Mouse (Mus musculus): ENCODE measurements around the gene Trpt1. TPM values are rescaled to one million over a fixed set of nuclear protein-coding genes. Genes with fewer than 3 reads are reported as not detected.

The Trpt1 gene
- total RNA-seq, 2 experiments from 2014 or later: 1.9 to 3.4 TPM

GRCm38 (mm10) chr19:7029531-7029930 lies 33.6 kb downstream of the Trpt1 start:
- ATAC-seq (replicated peaks; ENCODE audit: low FRiP score, low TSS enrichment, poor library complexity, severe bottlenecking): no peak

- ATAC-seq (replicated peaks; ENCODE audit: low FRiP score, low TSS enrichment, poor library complexity, severe bottlenecking): no peak
Observed at GRCm38 (mm10) chr19:7034006-7034405, 38.1 kb downstream of the Trpt1 start.

GRCm38 (mm10) chr19:7039088-7039720 lies 43.3 kb downstream of the Trpt1 start:
- 0 out of 2 replicates have a peak, but pooled peaks have one; percentile 9 for ATAC-seq (replicated peaks; ENCODE audit: low FRiP score, low TSS enrichment, poor library complexity, severe bottlenecking)

GRCm38 (mm10) chr19:7039841-7040636 lies 44.1 kb downstream of the Trpt1 start, which contains the start of gene Stip1:
Gene Stip1, minus strand, starts transcription at chr19:7039967.
- ATAC-seq (replicated peaks; ENCODE audit: low FRiP score, low TSS enrichment, poor library complexity, severe bottlenecking): peak; percentile 95

GRCm38 (mm10) chr19:7040637-7041130 lies 44.8 kb downstream of the Trpt1 start:
- 0 out of 2 replicates have a peak, but pooled peaks have one; percentile 14 for ATAC-seq (replicated peaks; ENCODE audit: low FRiP score, low TSS enrichment, poor library complexity, severe bottlenecking)

- no peak for ATAC-seq (replicated peaks; ENCODE audit: low FRiP score, low TSS enrichment, poor library complexity, severe bottlenecking)
Observed at GRCm38 (mm10) chr19:7041171-7041570, 45.2 kb downstream of the Trpt1 start.

GRCm38 (mm10) chr19:7044279-7044678 lies 48.3 kb downstream of the Trpt1 start:
- no peak for ATAC-seq (replicated peaks; ENCODE audit: low FRiP score, low TSS enrichment, poor library complexity, severe bottlenecking)

GRCm38 (mm10) chr19:7044706-7045105 lies 48.8 kb downstream of the Trpt1 start:
- ATAC-seq (replicated peaks; ENCODE audit: low FRiP score, low TSS enrichment, poor library complexity, severe bottlenecking): no peak

Other genes with a start within 250 kb of the Trpt1 start
- 7.3 and 9.4 TPM in 2 replicates for gene Rps6ka4, start 155.5 kb upstream of the Trpt1 start, total RNA-seq (2014; fragmentation: Nextera tagmentation)
- 5.4 and 10.2 TPM in 2 replicates for gene Rps6ka4, start 155.5 kb upstream of the Trpt1 start, total RNA-seq (2017)
- gene Ccdc88b, start 137.9 kb upstream of the Trpt1 start, total RNA-seq (2014; fragmentation: Nextera tagmentation): 10.1 and 17.8 TPM in 2 replicates
- gene Ccdc88b, start 137.9 kb upstream of the Trpt1 start, total RNA-seq (2017): 14.9 and 17.8 TPM in 2 replicates
- gene Trmt112, start 86.4 kb upstream of the Trpt1 start, total RNA-seq (2014; fragmentation: Nextera tagmentation): 185 and 221 TPM in 2 replicates
- 235 and 364 TPM in 2 replicates for gene Trmt112, start 86.4 kb upstream of the Trpt1 start, total RNA-seq (2017)
- gene Prdx5, start 86.0 kb upstream of the Trpt1 start, total RNA-seq (2014; fragmentation: Nextera tagmentation): 76.5 and 87.1 TPM in 2 replicates
- gene Prdx5, start 86.0 kb upstream of the Trpt1 start, total RNA-seq (2017): 101 and 126 TPM in 2 replicates
- gene Esrra, start 74.3 kb upstream of the Trpt1 start, total RNA-seq (2014; fragmentation: Nextera tagmentation): 14.1 and 18.9 TPM in 2 replicates
- gene Esrra, start 74.3 kb upstream of the Trpt1 start, total RNA-seq (2017): 10.8 and 18.4 TPM in 2 replicates
- not detected in 2 replicates for gene Catsperz, start 70.8 kb upstream of the Trpt1 start, total RNA-seq (2014; fragmentation: Nextera tagmentation)
- not detected in 2 replicates for gene Catsperz, start 70.8 kb upstream of the Trpt1 start, total RNA-seq (2017)
- not detected in 2 replicates for gene Kcnk4, start 61.6 kb upstream of the Trpt1 start, total RNA-seq (2014; fragmentation: Nextera tagmentation)
- gene Kcnk4, start 61.6 kb upstream of the Trpt1 start, total RNA-seq (2017): not detected in 2 replicates
- gene Bad, start 54.3 kb upstream of the Trpt1 start, total RNA-seq (2014; fragmentation: Nextera tagmentation): 17.5 and 20.6 TPM in 2 replicates
- 29.0 and 39.2 TPM in 2 replicates for gene Bad, start 54.3 kb upstream of the Trpt1 start, total RNA-seq (2017)
- 8.0 and 16.1 TPM in 2 replicates for gene Gpr137, start 53.7 kb upstream of the Trpt1 start, total RNA-seq (2014; fragmentation: Nextera tagmentation)
- gene Gpr137, start 53.7 kb upstream of the Trpt1 start, total RNA-seq (2017): 7.0 and 15.7 TPM in 2 replicates
- gene Ppp1r14b, start 21.2 kb upstream of the Trpt1 start, total RNA-seq (2014; fragmentation: Nextera tagmentation): 316 and 412 TPM in 2 replicates
- 174 and 192 TPM in 2 replicates for gene Ppp1r14b, start 21.2 kb upstream of the Trpt1 start, total RNA-seq (2017)
- gene Plcb3, start 19.7 kb upstream of the Trpt1 start, total RNA-seq (2014; fragmentation: Nextera tagmentation): 12.1 and 18.6 TPM in 2 replicates
- gene Plcb3, start 19.7 kb upstream of the Trpt1 start, total RNA-seq (2017): 4.3 and 4.8 TPM in 2 replicates
- 63.5 and 120 TPM in 2 replicates for gene Fkbp2, start 15.6 kb upstream of the Trpt1 start, total RNA-seq (2014; fragmentation: Nextera tagmentation)
- 72.8 and 85.4 TPM in 2 replicates for gene Fkbp2, start 15.6 kb upstream of the Trpt1 start, total RNA-seq (2017)
- gene Vegfb, start 8.5 kb upstream of the Trpt1 start, total RNA-seq (2014; fragmentation: Nextera tagmentation): 56.3 and 71.4 TPM in 2 replicates
- 13.2 and 16.9 TPM in 2 replicates for gene Vegfb, start 8.5 kb upstream of the Trpt1 start, total RNA-seq (2017)
- 15.0 and 17.0 TPM in 2 replicates for gene Dnajc4, start 3.6 kb upstream of the Trpt1 start, total RNA-seq (2014; fragmentation: Nextera tagmentation)
- gene Dnajc4, start 3.6 kb upstream of the Trpt1 start, total RNA-seq (2017): 8.5 and 11.5 TPM in 2 replicates
- gene Nudt22, start within 50 bp of the Trpt1 start, total RNA-seq (2014; fragmentation: Nextera tagmentation): 11.1 TPM in 2 replicates
- 5.4 and 6.5 TPM in 2 replicates for gene Nudt22, start within 50 bp of the Trpt1 start, total RNA-seq (2017)
- 151 and 153 TPM in 2 replicates for gene Fermt3, start 23.3 kb downstream of the Trpt1 start, total RNA-seq (2014; fragmentation: Nextera tagmentation)
- gene Fermt3, start 23.3 kb downstream of the Trpt1 start, total RNA-seq (2017): 220 and 247 TPM in 2 replicates
- gene Stip1, start 43.8 kb downstream of the Trpt1 start, total RNA-seq (2014; fragmentation: Nextera tagmentation): 183 and 212 TPM in 2 replicates
- 309 and 310 TPM in 2 replicates for gene Stip1, start 43.8 kb downstream of the Trpt1 start, total RNA-seq (2017)
- gene Macrod1, start 60.7 kb downstream of the Trpt1 start, total RNA-seq (2014; fragmentation: Nextera tagmentation): 19.1 and 25.9 TPM in 2 replicates
- gene Macrod1, start 60.7 kb downstream of the Trpt1 start, total RNA-seq (2017): 6.1 and 10.3 TPM in 2 replicates
- not detected in 2 replicates for gene Flrt1, start 109.6 kb downstream of the Trpt1 start, total RNA-seq (2014; fragmentation: Nextera tagmentation)
- gene Flrt1, start 109.6 kb downstream of the Trpt1 start, total RNA-seq (2017): not detected in 2 replicates
- gene Otub1, start 210.2 kb downstream of the Trpt1 start, total RNA-seq (2014; fragmentation: Nextera tagmentation): 51.9 and 60.3 TPM in 2 replicates
- gene Otub1, start 210.2 kb downstream of the Trpt1 start, total RNA-seq (2017): 59.8 and 81.4 TPM in 2 replicates
- 777 and 822 TPM in 2 replicates for gene Cox8a, start 221.5 kb downstream of the Trpt1 start, total RNA-seq (2014; fragmentation: Nextera tagmentation)
- gene Cox8a, start 221.5 kb downstream of the Trpt1 start, total RNA-seq (2017): 576 and 680 TPM in 2 replicates
- gene Naa40, start 245.1 kb downstream of the Trpt1 start, total RNA-seq (2014; fragmentation: Nextera tagmentation): 66.8 and 78.6 TPM in 2 replicates
- gene Naa40, start 245.1 kb downstream of the Trpt1 start, total RNA-seq (2017): 45.4 and 49.0 TPM in 2 replicates